Mouse (Mus musculus) heart, adult 2 months (tissue): ENCODE results near the gene Fam198b.

Experiments used
- CTCF ChIP-seq: fragments of 200-600 bp; IDR thresholded peaks from 2 replicates; pipeline ENCODE4 v1.8.1; 2022; ENCODE audit warnings: antibody characterized with exemption, mild to moderate bottlenecking, moderate library complexity
- EP300 ChIP-seq: fragments of 200-500 bp; IDR thresholded peaks from 2 replicates; pipeline ENCODE4 v1.6.1; 2011; ENCODE audit warnings: low read depth, low read length, control low read depth; ENCODE audit not compliant: insufficient read depth

- TF ChIP-seq CTCF = no peak
- TF ChIP-seq EP300 = no peak
These were observed 40.3 kb upstream of the Fam198b start for GRCm38 (mm10) chr3:79843999-79844398.
